Mouse (Mus musculus): ENCODE results near the gene Gm44790.
A peak's percentile ranks its signal among the peaks of the same experiment; 100 is the strongest.
"Not testable (repeated sequence)": the region's sequence is repeated elsewhere in the genome, so short reads cannot be mapped to it uniquely, and the experiment has no call there.

Gene Gm44790

DNA sequence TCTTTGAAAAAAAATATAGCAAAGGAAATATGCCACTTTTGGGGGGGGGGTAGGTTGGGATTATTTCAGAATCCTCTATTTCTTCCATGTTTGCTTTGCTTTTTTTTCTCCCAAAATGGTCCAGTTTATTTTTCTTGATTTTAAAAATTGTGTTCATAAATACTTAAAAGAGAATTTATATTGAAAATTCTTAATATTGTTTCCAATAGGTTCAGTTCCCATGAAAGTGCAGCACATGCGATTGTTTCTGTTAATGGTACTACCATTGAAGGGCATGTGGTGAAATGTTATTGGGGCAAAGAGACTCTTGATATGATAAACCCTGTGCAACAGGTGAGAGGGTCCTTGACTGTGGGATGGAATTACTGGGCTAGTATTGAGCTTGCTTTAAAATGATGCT, at the start of gene Gm44790:
Gm44790 (plus strand) TSS at position 301 of the 400 bp plus-strand sequence.
- no peak for DNase-seq (ENCODE audit: low read depth, low spot score)

DNA sequence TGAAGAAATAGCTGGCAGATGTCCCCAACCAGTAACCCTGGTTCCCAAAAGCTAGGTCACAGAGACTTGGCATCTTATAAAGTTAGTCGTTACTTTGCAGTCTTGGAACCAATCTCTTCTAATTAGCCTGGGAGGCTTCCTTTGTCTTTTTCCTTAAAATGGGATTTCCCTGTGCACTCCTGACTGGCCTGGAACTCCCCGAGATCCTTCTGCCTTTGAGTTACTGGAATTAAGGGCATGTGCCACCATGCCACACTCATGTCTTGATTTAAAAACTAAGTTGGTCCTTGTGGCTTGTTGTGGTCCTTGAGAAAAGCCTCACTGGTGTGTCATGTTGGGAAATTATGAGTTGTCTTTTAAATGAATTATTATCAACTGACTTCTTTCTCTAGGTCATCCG, 48.1 kb upstream of the Gm44790 start:
- no peak for DNase-seq (ENCODE audit: low read depth, low spot score)

DNA sequence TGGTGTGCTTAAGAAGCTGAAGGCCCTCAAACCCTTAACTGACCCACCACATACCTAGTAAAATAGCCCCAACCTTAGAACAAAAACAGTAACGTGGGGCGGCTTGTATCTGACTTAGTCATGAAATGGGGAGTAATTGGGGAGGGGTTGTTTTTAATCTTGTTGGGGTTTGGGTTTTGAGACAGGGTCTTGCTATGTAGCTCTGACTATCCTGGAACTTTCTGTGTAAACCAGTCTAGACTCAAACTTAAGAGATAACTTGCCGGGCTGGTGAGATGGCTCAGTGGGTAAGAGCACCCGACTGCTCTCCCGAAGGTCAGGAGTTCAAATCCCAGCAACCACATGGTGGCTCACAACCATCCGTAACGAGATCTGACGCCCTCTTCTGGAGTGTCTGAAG, 46.3 kb upstream of the Gm44790 start:
- DNase-seq (ENCODE audit: low read depth, low spot score), result not testable (repeated sequence)

DNA sequence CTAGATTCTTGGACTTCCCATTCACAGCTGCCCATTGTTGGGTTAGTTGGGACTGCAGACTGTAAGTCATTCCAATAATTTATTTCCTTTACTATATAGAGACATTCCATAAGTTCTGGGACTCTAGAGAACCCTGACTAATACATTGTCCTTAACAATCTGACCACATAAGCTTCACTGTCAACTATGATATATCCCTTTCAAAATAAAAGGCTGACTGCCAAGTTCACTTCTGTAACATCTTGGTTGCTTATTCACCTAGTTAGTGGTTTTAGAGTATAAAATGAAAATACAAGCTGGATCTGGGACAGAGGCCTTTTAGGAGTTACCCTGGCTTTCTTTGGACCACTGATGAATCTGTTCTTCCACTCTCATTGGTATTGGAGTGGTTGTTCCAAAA, 43.9 kb upstream of the Gm44790 start:
- DNase-seq (ENCODE audit: low read depth, low spot score), result no peak

DNA sequence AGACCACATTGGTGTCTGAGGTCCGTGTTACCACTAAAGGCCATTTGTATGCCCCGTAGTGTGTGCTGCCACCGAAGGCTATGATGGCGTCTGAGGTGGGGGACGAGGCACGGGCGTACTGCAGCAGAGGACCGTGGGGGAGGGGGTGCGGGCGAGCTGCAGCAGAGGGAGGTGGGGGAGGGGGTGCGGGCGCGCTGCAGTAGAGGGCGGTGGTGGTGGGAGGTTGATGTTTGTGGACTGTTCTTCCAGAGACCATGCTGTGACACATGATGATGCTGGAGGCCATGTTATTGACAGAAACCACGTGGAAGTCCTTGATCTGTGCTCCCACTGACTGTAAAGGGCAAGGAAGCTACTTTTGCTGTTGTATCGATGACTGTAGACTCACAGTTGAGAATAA, 43.1 kb upstream of the Gm44790 start:
- no peak for DNase-seq (ENCODE audit: low read depth, low spot score)

DNA sequence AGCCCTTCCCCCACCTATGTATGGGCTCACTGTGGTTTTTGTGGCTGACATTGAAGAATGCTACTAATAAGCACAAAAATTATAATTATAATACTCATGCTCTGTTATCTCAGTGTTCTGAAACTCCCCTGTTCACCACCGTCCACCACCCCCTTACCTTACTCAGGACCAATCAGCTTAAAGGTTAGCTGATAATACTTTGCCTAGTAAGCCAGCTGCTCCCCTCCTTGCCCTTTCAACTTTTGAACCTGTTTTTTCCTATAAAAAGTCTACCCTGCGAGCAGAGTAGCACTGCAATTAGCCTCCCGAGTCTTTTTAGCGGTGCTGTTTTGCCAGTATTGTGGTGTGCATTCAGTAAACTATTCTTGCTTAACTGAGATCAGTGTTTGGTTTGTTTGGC, 41.8 kb upstream of the Gm44790 start:
- no peak for DNase-seq (ENCODE audit: low read depth, low spot score)

DNA sequence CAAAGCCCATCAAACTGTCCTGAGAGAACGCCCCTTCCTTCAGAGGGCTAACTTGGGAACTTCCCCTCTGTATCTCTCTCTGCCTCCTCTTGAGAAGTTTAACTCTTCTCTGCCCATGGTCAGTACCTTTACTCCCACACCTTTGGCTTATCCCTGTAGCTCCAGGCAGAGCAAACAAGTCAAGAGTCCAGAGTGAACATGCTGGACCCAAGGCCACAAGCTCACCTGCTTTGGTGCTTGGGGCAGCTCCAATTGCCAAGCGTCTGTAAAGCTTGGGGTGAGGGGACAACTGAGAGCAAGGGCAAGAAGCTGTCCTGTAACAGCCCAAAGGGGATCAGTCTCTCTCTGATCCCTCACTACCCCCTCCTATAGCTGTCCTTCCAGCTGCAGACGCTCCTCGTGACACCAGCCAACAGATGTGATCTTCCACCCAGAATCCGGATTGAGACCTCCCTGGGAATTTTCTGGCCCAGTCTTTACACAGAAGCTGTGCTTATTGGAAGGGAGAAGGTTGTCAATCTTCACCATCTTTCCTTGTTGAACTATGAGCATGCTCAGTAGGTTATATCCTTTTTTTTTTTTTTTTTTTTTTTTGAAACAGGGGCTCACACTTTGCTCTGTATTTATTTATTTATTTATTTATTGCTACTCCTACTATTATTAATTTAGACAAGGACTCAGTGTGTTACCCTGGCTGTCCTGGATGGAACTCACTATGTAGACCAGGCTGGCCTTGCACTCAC, 40.9 kb upstream of the Gm44790 start:
- DNase-seq (ENCODE audit: low read depth, low spot score), result no peak

DNA sequence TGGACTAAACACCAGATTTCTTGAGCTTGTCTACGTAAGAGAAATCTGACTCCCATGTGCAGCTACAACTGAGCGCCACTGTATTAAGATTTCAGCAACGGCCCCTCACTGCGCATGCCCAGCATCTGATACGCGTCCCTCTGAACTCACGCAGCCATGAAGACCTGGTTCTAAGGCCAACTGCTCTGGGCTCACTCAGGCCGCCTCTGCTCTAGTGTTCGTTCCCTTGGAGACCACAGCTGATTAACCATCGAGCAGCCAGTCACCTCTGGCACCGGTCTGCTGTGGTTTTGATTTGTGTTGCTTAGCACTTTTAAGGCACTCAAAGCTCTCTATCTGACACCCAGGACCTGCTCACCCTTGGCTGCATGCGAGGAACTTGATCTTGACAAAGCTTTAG, 39.1 kb upstream of the Gm44790 start:
- no peak for DNase-seq (ENCODE audit: low read depth, low spot score)

DNA sequence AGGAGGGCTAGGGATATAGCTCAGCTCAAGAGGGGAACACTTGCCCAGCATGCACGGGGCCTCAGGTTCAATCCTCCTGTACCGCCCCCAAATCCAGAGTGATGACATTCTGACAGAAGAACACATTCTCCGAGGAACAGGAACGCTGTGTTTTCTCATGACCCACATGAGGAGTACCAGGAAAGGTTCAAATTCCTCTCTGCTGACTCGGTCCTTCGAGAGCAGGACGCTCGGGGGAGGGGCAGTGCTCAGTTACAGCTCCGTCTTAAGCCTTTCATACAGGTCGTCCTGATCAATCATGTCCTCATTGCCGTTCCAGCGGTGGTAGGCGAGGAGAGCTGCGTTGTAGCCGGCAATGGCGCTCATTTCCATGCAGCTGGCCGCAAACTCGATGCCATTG, 38.0 kb upstream of the Gm44790 start:
- no peak for DNase-seq (ENCODE audit: low read depth, low spot score)

DNA sequence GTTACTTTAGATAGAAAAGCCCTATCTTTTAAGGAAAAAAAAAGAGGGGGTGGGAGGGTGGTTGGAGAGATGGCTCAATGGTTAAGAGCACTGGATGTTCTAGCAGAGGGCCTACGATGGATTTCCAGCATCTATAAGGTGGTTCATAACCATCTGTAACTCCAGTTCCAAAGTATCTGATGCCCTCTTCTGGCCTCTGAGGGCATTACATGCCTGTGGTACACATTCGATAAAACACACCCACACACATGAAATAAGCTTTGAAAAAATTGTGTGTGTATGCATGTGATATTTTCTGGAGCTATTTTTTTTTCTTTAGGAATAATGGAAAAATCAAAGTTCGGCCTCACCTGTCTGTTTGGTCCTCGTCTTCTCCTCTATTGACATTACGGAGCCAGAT, 35.1 kb upstream of the Gm44790 start:
- peak; percentile 34 for DNase-seq (ENCODE audit: low read depth, low spot score)

DNA sequence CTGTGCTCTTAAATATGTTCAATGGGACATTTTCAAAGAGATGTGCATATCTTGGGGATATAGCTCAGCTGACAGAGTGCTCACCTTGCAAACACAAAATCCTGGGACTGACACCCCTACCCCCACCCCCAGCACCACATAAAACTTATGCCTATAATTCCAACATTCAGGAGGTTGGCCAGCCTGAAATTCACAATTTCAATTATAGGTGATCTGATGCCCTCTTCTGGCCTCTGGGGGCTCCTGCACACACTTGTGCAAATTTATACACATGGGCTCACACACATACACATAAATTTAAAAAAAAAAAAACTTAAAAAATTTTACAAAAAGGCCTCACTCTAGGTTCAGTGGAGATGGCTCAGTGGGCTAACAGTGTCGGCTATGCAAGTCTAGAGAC, 33.3 kb upstream of the Gm44790 start:
- DNase-seq (ENCODE audit: low read depth, low spot score), result no peak

DNA sequence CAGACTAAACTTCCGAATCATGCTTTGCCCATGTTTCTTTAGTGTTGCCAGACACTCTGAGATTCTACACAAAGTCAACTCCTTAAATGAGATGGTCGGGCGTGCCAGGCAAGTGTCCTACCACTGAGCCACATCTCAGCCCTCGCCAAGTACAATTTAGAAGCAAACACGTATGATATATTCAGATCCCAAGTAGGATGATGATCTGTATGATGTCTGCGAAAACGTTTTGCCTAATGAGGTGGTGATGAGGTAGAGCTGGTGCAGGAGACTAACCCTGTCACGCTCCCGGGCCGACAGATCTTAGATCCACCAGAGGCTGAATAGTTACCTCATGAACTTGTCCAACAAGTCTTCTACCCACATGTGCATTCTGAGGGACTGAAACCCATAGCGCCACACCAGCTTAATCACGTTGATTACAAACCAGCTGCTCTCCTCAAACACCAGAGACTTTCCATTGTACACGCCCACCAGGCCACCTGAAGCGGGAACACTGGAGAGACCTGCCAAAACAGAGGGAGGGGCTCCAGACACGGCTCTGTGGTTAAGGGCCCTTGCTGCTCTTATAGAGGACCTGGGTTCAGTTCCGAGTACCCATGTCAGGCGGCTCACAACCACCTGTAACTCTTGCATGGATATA, 32.3 kb upstream of the Gm44790 start:
- DNase-seq (ENCODE audit: low read depth, low spot score), result no peak

DNA sequence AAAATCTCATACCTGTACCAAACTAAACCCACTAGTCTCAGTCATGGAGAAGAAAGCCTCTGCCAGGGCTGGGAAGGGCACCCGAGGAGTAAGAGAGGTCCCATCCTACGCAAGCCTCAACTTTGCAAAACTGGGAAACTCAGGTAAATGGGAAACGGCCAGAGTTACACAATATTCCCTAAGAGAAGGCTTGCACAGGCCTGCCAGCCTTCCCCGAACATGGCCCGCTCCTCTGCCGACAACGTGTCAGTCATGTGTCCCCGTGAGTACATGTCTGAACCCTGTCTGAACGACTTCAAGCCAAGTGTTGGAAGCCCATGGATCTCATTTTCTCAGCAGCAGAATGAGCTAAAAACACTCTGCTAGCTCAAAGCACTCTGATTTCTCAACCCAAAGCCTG, 31.4 kb upstream of the Gm44790 start:
- no peak for DNase-seq (ENCODE audit: low read depth, low spot score)

DNA sequence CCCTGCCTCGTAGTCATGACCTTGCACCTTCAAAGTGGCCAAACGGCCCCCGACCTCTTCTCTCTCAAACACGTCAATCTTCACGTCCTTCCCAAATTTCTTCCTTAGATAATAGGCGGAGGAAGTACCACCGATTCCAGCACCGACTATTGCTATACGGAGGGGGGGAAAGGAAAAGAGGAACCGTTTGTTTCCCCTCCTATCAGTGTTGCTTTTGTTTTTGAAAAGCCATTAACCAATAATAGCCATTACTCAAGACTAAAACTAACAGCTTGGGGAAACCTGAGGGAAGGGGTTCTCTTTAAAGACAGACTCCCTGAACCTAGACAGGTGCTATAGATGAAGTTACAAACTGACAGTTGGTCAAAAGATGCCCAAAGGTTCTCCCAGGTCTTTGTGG, 30.5 kb upstream of the Gm44790 start:
- no peak for DNase-seq (ENCODE audit: low read depth, low spot score)

DNA sequence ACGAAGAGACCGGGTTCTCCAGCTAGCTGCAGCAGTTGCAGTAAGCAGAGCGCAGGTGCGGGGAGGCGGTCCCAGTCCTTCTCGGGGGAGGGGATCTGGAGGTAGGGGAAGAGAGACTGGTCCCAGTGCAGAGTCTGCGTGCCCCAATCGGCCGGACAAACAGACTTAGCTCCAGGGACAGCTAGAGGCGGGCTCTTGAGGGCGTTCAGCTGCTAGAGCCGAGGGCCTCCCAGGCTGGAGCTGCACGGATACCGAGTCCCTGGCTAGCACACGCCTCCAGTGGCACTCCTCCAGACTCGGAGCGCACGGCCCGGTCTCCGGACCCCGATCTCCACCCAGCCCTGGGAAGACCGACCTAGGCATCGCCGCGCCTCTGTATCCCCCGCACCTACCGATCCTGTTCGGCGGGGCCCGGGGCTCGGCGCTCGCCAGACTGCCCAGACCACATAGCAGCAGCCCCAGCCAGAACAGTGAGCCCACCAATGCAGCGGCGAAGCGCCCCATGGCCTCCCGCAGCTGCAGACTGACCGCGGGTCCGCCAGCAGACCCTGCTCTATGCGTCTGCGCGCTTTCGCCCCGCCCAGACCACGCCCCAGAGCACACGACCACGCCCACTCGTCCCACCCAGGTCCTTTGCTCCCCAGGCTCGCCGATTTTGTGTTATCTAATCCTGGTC, 29.7 kb upstream of the Gm44790 start, which contains the start of gene Pcyox1:
Pcyox1 (minus strand) TSS at position 574 of the 676 bp plus-strand sequence.
- peak; percentile 78 for DNase-seq (ENCODE audit: low read depth, low spot score)

DNA sequence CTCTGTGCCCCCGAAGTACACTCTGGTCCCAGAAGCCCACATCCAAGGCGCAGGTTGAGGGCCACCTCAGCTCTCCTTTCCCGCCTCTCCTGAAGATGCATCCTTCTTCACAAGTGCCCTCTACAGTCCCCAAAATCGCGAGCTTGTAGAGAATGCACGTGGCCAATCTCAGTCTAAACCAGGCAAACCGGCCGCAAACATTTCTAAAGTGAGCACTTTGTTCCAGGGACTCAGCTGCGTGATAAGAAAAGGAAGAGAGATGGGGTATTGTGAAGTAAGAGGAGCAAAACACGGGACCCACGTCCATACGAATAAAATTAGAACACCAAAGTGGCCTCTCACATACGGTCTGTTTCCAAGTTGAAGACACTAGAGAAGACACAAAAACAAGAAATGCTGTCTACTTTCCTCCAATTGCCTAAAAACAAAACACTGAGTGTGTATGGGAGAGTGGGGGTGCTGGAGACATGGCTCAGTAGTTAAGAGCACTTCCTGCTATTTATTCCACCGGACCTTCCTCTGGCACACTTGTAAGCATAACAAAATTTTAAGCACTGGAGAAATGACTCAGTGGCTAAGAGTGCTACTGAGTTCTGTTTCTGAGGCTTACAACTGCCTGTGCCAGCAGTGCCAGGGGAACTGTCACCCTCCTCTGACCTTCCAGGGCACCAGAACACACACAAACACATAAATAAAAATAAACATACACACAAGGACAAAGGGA, 29.0 kb upstream of the Gm44790 start:
- no peak for DNase-seq (ENCODE audit: low read depth, low spot score)

DNA sequence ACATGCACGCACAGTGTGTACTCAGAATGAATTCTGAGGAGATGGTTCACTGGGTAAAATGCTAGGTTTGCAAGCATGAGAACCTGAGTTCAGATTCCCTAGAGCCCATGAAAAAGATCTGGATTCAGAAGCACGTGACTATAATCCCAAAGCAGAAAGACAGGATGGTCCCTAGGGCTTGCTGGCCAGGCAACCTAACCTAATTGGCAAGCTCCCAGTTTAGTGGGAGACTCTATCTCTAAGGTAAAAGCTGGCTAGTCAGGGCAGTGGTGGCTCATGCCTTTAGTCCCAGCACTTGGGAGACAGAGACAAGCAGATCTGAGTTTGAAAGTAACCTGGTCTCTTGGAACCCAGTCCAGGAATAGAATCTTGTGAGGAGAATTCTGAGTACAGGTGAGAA, 27.5 kb upstream of the Gm44790 start:
- DNase-seq (ENCODE audit: low read depth, low spot score), result no peak

DNA sequence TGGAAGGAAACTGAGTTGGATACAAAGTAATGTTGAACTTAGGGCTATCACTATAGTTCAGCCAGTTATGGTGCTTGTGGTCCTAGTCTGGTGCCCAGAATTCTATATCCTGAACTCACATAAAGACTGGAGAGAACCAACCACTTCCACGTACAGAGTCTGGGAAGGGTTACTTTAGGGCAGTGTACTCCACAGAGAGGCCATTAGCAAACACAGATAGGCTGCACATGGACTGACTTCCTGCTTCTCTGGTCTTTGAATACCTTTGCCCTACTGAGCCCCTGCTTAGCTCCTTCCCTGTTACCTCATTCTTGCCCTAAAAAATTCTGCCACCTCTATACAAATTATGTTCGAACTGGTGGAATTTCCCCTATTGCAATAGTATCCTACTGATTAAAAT, 26.5 kb upstream of the Gm44790 start:
- DNase-seq (ENCODE audit: low read depth, low spot score), result no peak

DNA sequence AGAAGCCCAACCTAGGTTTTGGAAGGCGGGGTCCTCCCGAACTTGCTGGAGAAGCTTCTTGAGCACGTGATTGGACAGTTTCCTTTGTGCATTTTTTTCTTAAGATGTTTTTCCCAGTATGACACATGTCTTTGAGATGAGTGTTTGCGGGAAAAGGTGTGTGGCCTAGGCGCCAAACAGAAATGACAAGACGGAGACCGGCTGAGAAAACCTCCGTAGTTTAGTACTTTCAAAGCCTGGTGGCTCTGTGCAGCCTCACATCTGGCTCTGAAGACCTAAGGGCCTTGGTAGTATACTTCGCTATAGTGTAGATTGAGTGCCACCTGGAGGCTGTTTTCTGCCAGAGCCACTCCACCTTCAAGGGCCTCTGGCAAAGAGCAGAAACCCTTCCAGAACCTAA, 25.5 kb upstream of the Gm44790 start:
- peak; percentile 86 for DNase-seq (ENCODE audit: low read depth, low spot score)

DNA sequence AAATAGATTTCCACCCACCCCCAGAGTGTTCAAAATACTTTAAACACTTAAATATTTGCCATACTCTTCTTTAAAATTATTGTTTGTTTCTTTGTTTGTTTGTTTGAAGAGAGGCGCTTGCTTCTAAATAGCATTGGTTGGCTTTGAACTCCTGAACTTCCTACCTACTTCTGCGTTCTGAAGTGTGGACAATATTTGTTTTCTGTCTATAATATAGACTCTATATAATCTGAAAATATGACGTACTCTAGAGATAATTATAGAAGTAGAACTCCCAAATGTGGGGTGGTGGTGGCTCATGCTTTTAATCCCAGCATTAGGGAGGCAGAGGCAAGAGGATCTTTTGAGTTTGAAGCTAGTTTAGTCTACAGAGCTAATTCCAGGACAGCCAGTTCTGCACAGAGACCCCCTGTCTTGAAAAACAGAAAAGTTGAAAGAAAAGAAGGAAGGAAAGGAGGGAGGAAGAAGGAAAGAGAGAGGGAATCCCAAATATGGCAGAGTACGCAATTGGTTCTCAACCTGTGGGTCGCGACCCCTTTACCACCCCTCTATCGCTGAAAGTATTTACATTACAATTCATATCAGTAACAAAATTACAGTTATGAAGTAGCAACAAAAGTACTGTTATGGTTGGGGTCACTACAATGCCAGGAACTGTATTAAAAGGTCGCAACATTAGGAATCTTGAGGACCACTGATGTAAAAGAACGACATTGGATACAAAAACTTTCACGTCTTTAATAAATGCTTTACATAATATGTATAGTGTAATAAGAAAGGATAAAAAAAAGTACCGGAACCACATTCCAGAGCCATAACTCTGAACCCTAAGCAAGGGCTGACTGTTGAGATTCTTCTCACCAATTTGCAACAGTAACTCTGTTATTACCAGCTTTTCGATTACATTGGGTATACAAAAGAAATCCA, 23.5 kb upstream of the Gm44790 start:
- DNase-seq (ENCODE audit: low read depth, low spot score), result no peak

DNA sequence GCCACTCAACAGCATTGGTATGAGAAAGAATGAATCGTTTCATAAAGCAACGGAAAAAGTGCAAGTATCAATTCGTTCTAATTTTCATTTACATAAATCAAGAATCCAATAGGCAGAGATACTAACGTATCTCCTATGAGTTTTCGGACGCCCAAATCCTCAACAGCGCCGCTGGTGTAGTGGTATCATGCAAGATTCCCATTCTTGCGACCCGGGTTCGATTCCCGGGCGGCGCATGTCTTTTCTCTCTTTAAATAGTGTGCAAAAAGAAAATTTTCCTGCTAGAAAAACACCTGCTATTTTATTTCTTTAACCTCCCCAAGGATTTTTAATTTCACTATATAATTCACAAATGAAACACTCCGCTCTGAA, 22.7 kb upstream of the Gm44790 start:
- no peak for DNase-seq (ENCODE audit: low read depth, low spot score)

All from CD4-positive helper T cell, adult 2 months (primary cell).